Mouse (Mus musculus) intestine, embryonic 15.5 days (tissue): ENCODE data around the gene Olfr740. TPM values are rescaled to one million over a fixed set of nuclear protein-coding genes. Genes with fewer than 3 reads are reported as not detected.

Source experiments
- ATAC-seq: fragments of 200-750 bp; cut with Nextera tagmentation; 2 replicates; pipeline ENCODE4 v1.8.0; 2017; ENCODE audit warnings: moderate TSS enrichment, moderate library complexity
- H3K27ac ChIP-seq: fragments of 300-500 bp; sonication (generic); 2 replicates; pipeline ENCODE4 v1.5.1; 2015; ENCODE audit warnings: mild to moderate bottlenecking, inconsistent platforms
- H3K27me3 ChIP-seq: fragments of 300-500 bp; sonication (generic); replicated peaks from 2 replicates; pipeline ENCODE4 v1.6.1; 2015; ENCODE audit warnings: inconsistent platforms
- H3K36me3 ChIP-seq: fragments of 300-500 bp; sonication (generic); 2 replicates; pipeline ENCODE4 v1.6.1; 2015; ENCODE audit warnings: inconsistent platforms
- H3K4me1 ChIP-seq: fragments of 300-500 bp; sonication (generic); replicated peaks from 2 replicates; pipeline ENCODE4 v1.6.1; 2015; ENCODE audit warnings: inconsistent platforms
- H3K4me2 ChIP-seq: fragments of 300-500 bp; sonication (generic); replicated peaks from 2 replicates; pipeline ENCODE4 v1.6.1; 2015; ENCODE audit warnings: mild to moderate bottlenecking, inconsistent platforms
- H3K4me3 ChIP-seq: fragments of 300-500 bp; sonication (generic); replicated peaks from 2 replicates; pipeline ENCODE4 v1.5.1; 2015; ENCODE audit warnings: inconsistent platforms
- H3K9ac ChIP-seq: fragments of 300-500 bp; sonication (generic); 2 replicates; pipeline ENCODE4 v1.6.1; 2015; ENCODE audit warnings: inconsistent platforms
- H3K9me3 ChIP-seq: fragments of 300-500 bp; sonication (generic); 2 replicates; pipeline ENCODE4 v1.6.1; 2016; ENCODE audit warnings: inconsistent platforms
- WGBS: fragments of 180-500 bp; shearing (Covaris S2); methylation state at CpG from one replicate; pipeline ENCODE4 v1.1.7; 2015; 5-methylcytosine and 5-hydroxymethylcytosine counted together
- polyA plus RNA-seq: library from polyadenylated mRNA; unstranded; fragments of >200 nt; fragmentation: Nextera tagmentation; extraction: Ambion mirVana; gene quantifications from 2 replicates; pipeline ENCODE4 v1.2.1, GENCODE M21; 2015

Gene Olfr740
- not detected in 2 replicates for polyA plus RNA-seq

GRCm38 (mm10) chr14:50445245-50445644, at the start of gene Olfr740:
TSS of gene Olfr740 (plus strand) at chr14:50445545.
- Histone ChIP-seq H3K27me3 (no peaks in the 10 kb centered on the region), H3K9ac (no peak within 1 kb of the TSS), H3K27ac (no peak within 1 kb of the TSS), H3K4me1 (no peaks in the 10 kb centered on the region), H3K4me2 (no peak within 1 kb of the TSS), H3K36me3 (no peaks in the 10 kb centered on the region), H3K9me3 (no peaks in the 10 kb centered on the region), H3K4me3 (no peak within 1 kb of the TSS)
- 86% methylated on average over 3 of the region's 3 CpGs for WGBS
- ATAC-seq = no peak

DNA sequence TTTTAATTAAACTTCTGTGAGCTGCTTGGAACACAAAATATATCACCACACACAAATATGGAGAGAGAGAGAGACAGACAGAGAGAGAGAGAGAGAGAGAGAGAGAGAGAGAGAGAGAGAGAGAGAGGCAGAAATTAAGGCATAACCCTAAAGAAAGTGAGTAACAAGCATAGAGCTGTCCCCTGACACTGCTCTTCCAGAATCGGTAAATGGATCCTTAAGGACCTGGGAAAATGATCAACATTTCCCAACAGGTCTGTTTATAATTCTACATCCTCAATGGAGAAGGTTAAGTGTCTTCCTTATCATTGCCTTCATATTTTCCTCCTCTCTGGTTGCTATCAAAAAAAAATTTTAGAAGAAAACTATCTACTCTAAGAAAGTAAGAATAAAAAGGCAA, 38.1 kb upstream of the Olfr740 start, which contains the start of gene Olfr738:
Gene Olfr738 (plus strand): TSS at position 301 of the 400 bp plus-strand sequence.
- H3K9ac ChIP-seq = no peak within 1 kb of the TSS
- WGBS = 67% methylated on average over 1 of the region's 1 CpGs
- H3K27me3 ChIP-seq = no peaks in the 10 kb centered on the region
- no peak within 1 kb of the TSS for H3K4me2 ChIP-seq
- no peaks in the 10 kb centered on the region for H3K4me1 ChIP-seq
- no peak for ATAC-seq
- H3K27ac ChIP-seq = no peak within 1 kb of the TSS
- no peaks in the 10 kb centered on the region for H3K36me3 ChIP-seq
- H3K4me3 ChIP-seq = no peak within 1 kb of the TSS
- H3K9me3 ChIP-seq = no peaks in the 10 kb centered on the region

- no peak within 1 kb of the TSS for H3K4me2 ChIP-seq
- H3K4me3 ChIP-seq = no peak within 1 kb of the TSS
- no peaks in the 10 kb centered on the region for H3K4me1 ChIP-seq
- 62% methylated on average over 2 of the region's 2 CpGs for WGBS
- ATAC-seq = no peak
- H3K27me3 ChIP-seq = no peaks in the 10 kb centered on the region
- no peaks in the 10 kb centered on the region for H3K9me3 ChIP-seq
- no peaks in the 10 kb centered on the region for H3K36me3 ChIP-seq
- no peak within 1 kb of the TSS for H3K9ac ChIP-seq
- H3K27ac ChIP-seq = no peak within 1 kb of the TSS
Observed at GRCm38 (mm10) chr14:50418326-50418725, 27.0 kb upstream of the Olfr740 start, which contains the start of gene Olfr739. TSS of gene Olfr739 (plus strand) at chr14:50418626.

GRCm38 (mm10) chr14:50472438-50472837, 27.1 kb downstream of the Olfr740 start, which contains the start of gene Olfr741:
TSS of gene Olfr741 (plus strand) at chr14:50472738.
- no peak for ATAC-seq
- WGBS = 74% methylated on average over 2 of the region's 2 CpGs
- Histone ChIP-seq H3K36me3 (no peaks in the 10 kb centered on the region), H3K9ac (no peak within 1 kb of the TSS), H3K9me3 (no peaks in the 10 kb centered on the region), H3K27ac (no peak within 1 kb of the TSS), H3K27me3 (no peaks in the 10 kb centered on the region), H3K4me2 (no peak within 1 kb of the TSS), H3K4me1 (no peaks in the 10 kb centered on the region), H3K4me3 (no peak within 1 kb of the TSS)

DNA sequence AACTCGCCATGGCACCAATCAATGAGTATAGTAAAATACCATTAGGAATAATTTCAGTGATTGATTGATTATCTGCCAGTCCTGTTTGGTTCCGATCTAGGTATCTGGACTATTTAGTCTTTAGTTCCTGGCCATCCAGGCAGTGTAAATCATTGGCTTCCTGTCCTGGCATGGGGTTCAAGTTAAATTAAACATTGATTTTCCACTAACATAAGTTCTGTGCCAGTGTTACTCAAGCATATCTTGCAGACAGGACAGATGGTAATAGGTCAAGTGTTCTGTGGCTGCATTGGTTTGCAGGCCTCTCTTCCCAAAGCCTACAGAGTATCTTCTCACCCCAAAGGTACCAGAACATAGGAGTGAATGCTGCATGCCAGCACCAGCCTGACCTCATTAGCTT, 33.1 kb downstream of the Olfr740 start:
- H3K9me3 ChIP-seq = no peaks in the 10 kb centered on the region
- no peak for ATAC-seq
- WGBS = 53% methylated on average over 2 of the region's 2 CpGs
- no peak overlapping the region for H3K9ac ChIP-seq
- no peaks in the 10 kb centered on the region for H3K27me3 ChIP-seq
- no peaks in the 10 kb centered on the region for H3K36me3 ChIP-seq
- no peak overlapping the region for H3K4me2 ChIP-seq
- H3K27ac ChIP-seq = no peak overlapping the region
- no peak overlapping the region for H3K4me3 ChIP-seq
- no peaks in the 10 kb centered on the region for H3K4me1 ChIP-seq

DNA sequence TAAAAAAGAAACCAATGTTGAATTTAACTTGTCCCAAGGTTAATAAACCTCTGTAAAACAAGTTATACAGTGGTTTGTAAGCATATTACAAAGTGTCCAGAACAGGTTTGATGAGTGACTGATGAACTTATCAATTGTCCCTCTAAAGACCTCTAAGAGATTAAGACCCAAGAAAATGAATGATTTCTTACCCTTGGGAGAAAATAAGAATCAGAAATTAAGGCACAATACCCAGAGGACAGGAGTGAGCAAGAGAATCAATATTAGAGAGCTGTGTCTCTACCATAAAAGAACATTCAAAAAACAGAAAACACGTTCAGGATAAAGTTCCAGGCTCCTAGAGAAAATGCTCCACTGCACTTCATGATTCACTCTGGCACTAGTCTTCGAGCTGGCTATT, 58.0 kb downstream of the Olfr740 start, which contains the start of gene Olfr742:
Gene Olfr742 (plus strand): TSS at position 301 of the 400 bp plus-strand sequence.
- 61% methylated on average over 2 of the region's 2 CpGs for WGBS
- no peak within 1 kb of the TSS for H3K4me2 ChIP-seq

More for the DNA sequence above, 58.0 kb downstream of the Olfr740 start, which contains the start of gene Olfr742:
- no peak within 1 kb of the TSS for H3K9ac ChIP-seq
- H3K4me3 ChIP-seq = no peak within 1 kb of the TSS
- H3K36me3 ChIP-seq = no peaks in the 10 kb centered on the region
- ATAC-seq = no peak
- H3K9me3 ChIP-seq = no peaks in the 10 kb centered on the region
- no peaks in the 10 kb centered on the region for H3K27me3 ChIP-seq
- H3K4me1 ChIP-seq = no peaks in the 10 kb centered on the region
- H3K27ac ChIP-seq = no peak within 1 kb of the TSS

Other genes starting within 250 kb of the Olfr740 start
- not detected in 2 replicates for gene Olfr731, start 203.7 kb upstream of the Olfr740 start, polyA plus RNA-seq
- gene Olfr732, start 161.3 kb upstream of the Olfr740 start, polyA plus RNA-seq = not detected in 2 replicates
- gene Olfr733, start 144.0 kb upstream of the Olfr740 start, polyA plus RNA-seq = not detected in 2 replicates
- gene Olfr734, start 118.8 kb upstream of the Olfr740 start, polyA plus RNA-seq = not detected in 2 replicates
- not detected in 2 replicates for gene Olfr735, start 96.7 kb upstream of the Olfr740 start, polyA plus RNA-seq
- gene Tlr11, start 87.6 kb upstream of the Olfr740 start, polyA plus RNA-seq = 0.10 TPM in 1 of 2 replicates, not detected in the other
- not detected in 2 replicates for gene Olfr736, start 64.4 kb upstream of the Olfr740 start, polyA plus RNA-seq
- gene Olfr738, start 38.0 kb upstream of the Olfr740 start, polyA plus RNA-seq = not detected in 2 replicates
- not detected in 2 replicates for gene Olfr739, start 26.9 kb upstream of the Olfr740 start, polyA plus RNA-seq
- gene Olfr741, start 27.2 kb downstream of the Olfr740 start, polyA plus RNA-seq = not detected in 2 replicates
- not detected in 2 replicates for gene Olfr742, start 58.1 kb downstream of the Olfr740 start, polyA plus RNA-seq
- not detected in 2 replicates for gene Olfr743, start 76.3 kb downstream of the Olfr740 start, polyA plus RNA-seq
- gene Olfr744, start 169.3 kb downstream of the Olfr740 start, polyA plus RNA-seq = not detected in 2 replicates
- not detected in 2 replicates for gene Olfr745, start 193.8 kb downstream of the Olfr740 start, polyA plus RNA-seq
- gene Olfr746, start 201.5 kb downstream of the Olfr740 start, polyA plus RNA-seq = not detected in 2 replicates
- not detected in 2 replicates for gene Olfr747, start 247.7 kb downstream of the Olfr740 start, polyA plus RNA-seq